Mouse (Mus musculus): Measurements from ENCODE around the gene Rexo2. TPM values are rescaled to one million over a fixed set of nuclear protein-coding genes. Genes with fewer than 3 reads are reported as not detected.

Rexo2 gene
- total RNA-seq, 2 experiments from 2014 or later: 94.1 to 94.4 TPM

DNA sequence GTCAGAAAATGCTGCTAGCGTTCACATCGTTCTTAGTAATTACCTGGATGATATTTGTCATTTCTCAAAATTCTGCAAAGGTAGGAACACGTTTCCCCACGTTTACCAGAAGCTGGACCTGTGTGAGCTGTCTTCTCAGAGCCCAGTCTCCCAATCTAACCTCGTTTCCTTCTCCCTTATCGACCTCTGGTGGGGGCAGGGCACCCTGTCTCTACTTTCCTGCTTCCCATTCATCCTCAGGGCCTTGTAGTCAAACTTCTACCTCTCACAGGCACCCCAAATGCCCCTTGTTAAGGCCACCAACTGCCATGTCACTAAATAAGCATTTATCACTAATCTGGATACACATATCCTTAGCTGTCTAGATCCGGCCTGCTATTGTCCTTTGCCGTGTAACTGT is 61.6 kb downstream of the Rexo2 start:
- no peak for TF ChIP-seq CTCF (conservative IDR thresholded peaks at IDR 0.05)
- Histone ChIP-seq H3K4me3 (no peak overlapping the region), H3K27ac (no peak overlapping the region)
- DNase-seq (ENCODE audit: low spot score in 2 of 2): no peak

Small RNA genes within 50 kb of the gene (microRNA-seq; reads per million reads assigned to microRNA genes)
- 0 reads per million in 2 experiments for gene Gm23653

Other genes starting within 250 kb of the Rexo2 start
- under 1 TPM; 0.25 to 0.31 TPM for gene Nxpe2, start 127.2 kb downstream of the Rexo2 start, total RNA-seq (2021)
- 10 to 100 TPM; 38.4 to 39.6 TPM for gene Rbm7, start 14.7 kb upstream of the Rexo2 start, total RNA-seq (2021)
- 10 to 100 TPM; 10.2 to 13.7 TPM for gene Gm5617, start 14.8 kb upstream of the Rexo2 start, total RNA-seq (2021)
- gene Nnmt, start 124.5 kb upstream of the Rexo2 start, total RNA-seq (2021): 1 to 10 TPM; 1.7 to 1.9 TPM

Data from layer of hippocampus, adult 2 months (tissue).